Mouse (Mus musculus): ENCODE measurements around the gene Rsrc1. TPM values are rescaled to one million over a fixed set of nuclear protein-coding genes. Genes with fewer than 3 reads are reported as not detected.

Rsrc1 gene
- 19.4 and 27.5 TPM in 2 replicates for polyA plus RNA-seq (2012)

DNA sequence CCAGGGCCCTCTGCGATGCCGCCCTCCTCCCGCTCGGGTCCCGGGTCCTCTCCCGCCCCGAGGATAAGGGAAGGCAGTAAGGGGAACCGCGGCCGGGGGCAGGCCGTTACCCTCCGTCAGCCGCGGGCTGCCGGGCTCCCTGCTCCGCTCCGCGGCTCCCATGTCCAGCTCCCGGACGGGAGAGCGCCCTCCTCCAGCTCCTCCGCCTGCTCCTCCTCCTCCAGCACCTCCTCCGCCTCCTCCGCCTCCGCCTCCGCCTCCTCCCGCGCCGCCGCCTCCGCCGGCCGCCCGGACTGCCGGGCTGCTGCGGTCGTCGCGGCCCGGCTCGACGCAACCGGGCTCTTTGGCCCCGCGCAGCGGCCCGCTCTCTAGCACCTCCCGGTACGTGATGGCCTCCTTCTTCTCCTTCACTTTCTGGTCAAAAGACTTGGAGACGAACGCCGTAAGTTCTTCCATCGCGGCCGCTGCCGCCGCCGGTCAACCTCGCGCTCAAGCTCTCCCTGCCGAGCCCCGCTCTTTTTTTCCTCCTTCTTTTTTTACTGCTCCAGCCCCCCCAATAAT is at the start of gene Rsrc1:
TSS of gene Rsrc1 (plus strand) at position 290 of the 561 bp plus-strand sequence.

DNA sequence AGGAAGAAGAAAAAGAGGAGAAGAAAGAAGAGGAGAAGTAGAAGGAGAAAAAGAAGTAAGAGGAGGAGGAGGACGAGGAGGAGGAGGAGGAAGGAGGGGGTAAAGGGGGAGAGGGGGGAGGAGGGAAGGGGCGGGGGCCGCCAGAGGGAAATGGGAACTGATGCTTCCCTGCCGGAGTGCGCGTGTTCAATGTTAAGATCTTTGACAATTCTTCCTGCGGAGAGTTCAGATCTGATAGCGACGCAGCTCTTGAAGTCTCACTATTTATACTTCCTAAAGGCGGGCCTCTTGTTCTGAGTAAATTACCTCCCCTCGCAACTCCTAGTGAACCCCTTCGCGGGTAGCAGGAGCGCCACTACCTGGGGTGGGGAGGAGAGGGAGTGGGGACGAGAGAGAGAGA is 516 bp downstream of the Rsrc1 start, which contains the start of gene Shox2:
TSS of gene Shox2 (minus strand) at position 66 of the 400 bp plus-strand sequence.

DNA sequence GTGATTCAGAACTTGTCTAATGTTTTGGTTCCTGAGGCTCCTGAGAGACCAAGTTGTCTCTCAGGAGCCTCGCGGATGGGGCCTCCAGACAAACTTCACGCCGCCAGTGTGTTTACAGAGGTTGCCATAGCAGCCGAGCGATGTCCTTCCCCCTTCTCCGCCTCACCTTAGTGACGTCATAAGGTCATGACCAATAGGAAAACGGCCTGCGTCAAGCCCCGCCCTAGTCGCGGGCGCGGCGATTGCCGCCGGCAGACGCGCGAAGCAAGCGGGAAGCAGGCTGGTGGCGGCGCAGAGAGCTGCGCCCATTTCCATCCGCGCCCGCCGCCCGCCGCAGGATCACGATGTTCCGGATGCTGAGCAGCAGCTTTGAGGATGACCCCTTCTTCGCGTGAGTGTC is 392.7 kb downstream of the Rsrc1 start, which contains the start of gene Mlf1:
TSS of gene Mlf1 (plus strand) at position 226 of the 400 bp plus-strand sequence.

DNA sequence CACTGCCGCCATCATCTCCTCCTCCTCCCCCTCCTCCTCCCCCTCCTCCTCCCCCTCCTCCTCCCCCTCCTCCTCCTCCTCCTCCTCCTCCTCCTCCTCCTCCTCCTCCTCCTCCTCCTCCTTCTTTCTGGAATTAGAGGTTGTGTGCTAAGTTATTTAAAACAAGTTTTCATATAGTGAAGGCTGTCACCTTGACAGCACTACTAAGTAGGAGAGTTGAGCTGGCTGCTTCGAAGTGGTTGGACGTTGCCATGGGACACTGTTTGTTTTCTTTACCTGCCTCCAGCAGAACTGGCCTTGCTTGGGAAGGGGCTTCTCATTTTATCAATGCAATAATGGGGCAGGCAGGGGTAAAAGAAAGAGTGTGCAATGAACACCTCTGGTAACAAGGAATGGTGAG is 393.9 kb downstream of the Rsrc1 start, which contains the start of gene Gm17402:
TSS of gene Gm17402 (minus strand) at position 101 of the 400 bp plus-strand sequence.

Other genes starting within 250 kb of the Rsrc1 start
- gene Shox2, start 381 bp downstream of the Rsrc1 start, polyA plus RNA-seq (2012) = 0.08 TPM in 1 of 2 replicates, not detected in the other

Measured in megakaryocyte-erythroid progenitor cell, adult 5 weeks (primary cell).